Mouse (Mus musculus) left cerebral cortex, adult 18-20 months (tissue): Measurements from ENCODE around the gene Phb2. TPM values are rescaled to one million over a fixed set of nuclear protein-coding genes. Genes with fewer than 3 reads are reported as not detected.
"Not testable (repeated sequence)": the region's sequence is repeated elsewhere in the genome, so short reads cannot be mapped to it uniquely, and the experiment has no call there.

ENCODE experiments used
- DNase-seq, 2 experiments: peaks; one replicate each; pipeline ENCODE4 v3.0.0; 2021 to 2022; ENCODE audit warnings: low spot score in 2 of 2, mixed read lengths in 1 of 2
- long read RNA-seq, 2 experiments: library from polyadenylated mRNA; stranded (forward); transcript quantifications; one replicate each; pipeline ENCODE4 v2.0.0; 2021
- total RNA-seq, 2 experiments: library from RNA; stranded (reverse); gene quantifications; 2 replicates each; pipeline ENCODE4 v1.2.3; 2021

The Phb2 gene
- total RNA-seq = 100 to 1,000 TPM; 115 to 117 TPM
- long read RNA-seq, experiment 1, partial matches to known transcripts = 5 of 111 reads
- long read RNA-seq, experiment 1, other reads (novel, unspliced or antisense) = 106 of 111 reads
- long read RNA-seq, experiment 2, partial matches to known transcripts = 6 of 102 reads
- long read RNA-seq, experiment 2, other reads (novel, unspliced or antisense) = 95 of 102 reads

DNA sequence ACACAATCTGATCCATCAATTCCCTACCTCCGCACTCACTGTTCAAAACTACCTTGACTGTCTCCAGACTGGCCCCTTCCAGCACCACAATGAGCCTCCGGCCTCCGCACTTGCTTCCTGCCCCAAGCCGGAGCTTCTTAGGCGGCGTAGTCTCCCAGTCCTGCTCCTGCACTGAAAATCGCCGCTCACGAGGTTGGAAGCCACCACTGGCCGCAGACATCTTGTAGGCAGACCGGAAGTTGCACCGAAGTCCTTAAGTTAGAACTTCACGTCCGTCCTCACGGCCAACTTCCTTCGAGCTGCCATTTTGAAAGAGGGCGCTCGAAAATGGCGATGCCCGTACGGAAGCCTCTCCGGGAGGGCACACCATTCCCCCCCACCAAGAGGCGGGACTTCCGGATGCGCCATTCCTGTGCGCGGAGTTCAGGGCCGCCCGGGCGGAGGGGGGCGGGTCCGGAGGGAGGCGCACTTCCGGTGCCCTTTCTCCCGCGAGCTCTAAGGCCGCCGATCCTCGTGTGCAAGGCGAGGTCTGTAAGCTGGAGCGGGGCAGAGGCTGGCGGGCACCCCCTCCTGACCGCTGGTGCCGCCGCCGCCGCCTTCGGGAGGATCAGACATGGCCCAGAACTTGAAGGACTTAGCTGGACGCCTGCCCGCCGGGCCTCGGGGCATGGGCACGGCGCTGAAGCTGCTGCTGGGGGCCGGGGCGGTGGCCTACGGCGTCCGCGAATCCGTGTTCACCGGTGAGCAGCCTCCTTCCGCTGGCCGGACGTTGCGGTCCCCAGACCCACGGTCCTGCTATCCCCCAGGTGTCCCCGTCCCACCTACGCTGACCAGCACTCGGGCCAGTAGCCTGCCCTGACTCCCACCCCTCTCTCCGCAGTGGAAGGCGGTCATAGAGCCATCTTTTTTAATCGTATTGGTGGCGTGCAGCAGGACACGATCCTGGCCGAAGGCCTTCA, at the start of gene Phb2, which contains the start of gene Emg1:
Phb2 (plus strand) TSS at position 513 of the 959 bp plus-strand sequence.
Emg1 (minus strand) TSS at position 355 of the 959 bp plus-strand sequence.
- peak; percentile 98 to 99 for DNase-seq

DNA sequence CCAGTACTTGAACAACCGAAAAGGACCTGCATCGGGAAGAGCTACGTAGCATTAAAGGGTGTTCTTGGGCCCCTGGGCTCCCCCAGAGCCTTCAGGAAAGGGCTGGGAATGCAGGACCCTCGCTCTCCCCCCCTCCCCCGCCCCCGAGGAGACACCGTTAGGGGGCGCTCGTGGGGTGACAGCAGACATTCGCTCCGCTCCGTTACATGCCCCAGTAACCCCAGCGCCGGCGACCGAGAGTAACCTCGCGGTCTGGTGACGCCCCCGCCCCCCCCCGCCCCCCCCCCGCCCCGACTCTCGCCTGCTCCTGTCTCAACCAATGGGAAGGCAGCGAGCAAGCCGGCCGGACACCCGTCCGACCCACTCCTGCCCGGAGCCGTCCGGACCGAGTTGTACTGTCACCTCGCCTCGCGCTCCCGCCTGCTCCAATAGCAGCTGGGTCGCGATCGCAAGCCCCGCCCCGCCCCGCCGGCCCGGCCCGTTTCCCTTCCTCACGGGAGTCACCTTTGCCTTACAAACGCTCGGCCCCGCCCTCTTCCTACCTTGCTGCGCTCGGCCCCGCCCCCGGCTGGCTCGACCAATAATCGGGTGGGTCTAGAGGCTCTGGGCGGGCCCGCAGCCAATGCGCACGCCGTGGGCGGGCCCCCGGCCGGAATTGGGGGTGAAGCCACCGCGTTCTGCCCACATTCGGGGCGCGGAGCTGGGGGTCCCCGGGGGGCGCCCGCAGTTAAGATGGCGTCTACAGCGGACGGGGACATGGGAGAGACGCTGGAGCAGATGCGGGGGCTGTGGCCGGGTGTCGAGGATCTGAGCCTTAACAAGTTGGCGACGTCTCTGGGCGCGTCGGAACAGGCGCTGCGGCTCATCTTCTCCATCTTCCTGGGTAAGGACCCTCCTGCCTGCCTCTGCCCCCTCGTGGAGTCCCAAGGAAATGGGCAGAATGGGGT, 49.4 kb upstream of the Phb2 start, which contains the start of gene Lpcat3:
Lpcat3 (plus strand) TSS at position 551 of the 947 bp plus-strand sequence.
- DNase-seq = peak; percentile 95 to 97

DNA sequence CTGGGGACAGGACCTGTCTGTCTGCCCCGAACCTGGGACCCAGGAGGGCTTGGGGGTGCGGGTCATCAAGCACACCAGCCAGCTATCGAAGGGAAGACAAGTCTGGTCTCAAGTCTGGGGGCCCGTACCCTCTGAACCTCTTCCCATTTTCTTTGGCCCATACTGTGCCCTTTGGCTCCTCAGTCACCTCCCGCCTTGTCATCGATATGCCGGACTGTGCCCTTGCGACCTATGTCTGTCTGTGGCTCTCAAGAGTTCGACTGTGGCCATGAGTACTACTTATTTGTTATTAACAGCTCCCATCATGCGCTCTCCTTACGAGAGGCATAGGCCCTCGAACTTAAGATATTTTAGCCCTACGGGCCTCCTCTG, 48.7 kb upstream of the Phb2 start:
- no peak for DNase-seq

GRCm38 (mm10) chr6:124664256-124664655, 47.9 kb upstream of the Phb2 start:
- DNase-seq = no peak

DNA sequence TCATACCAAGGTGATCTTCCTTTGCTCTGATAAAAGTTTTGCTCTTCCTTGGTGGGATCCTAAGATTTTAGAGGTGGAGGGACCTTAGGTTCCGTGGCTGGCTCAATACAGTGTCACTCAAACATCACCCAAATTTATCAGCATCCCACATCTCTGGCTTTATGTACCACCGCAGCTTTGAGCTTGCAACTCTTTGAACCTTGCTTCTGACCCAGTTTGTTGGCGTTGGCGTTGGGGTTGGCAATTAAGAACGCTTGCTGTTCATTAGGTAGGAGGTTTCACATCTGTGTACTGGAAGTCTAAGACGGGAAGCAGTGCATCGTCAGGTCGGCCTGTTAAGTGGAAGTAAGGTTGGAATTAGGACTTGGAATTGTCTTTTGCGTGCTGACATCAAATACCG, 47.1 kb upstream of the Phb2 start:
- DNase-seq = no peak

- no peak for DNase-seq
Measured at GRCm38 (mm10) chr6:124669234-124669859, 42.8 kb upstream of the Phb2 start.

DNA sequence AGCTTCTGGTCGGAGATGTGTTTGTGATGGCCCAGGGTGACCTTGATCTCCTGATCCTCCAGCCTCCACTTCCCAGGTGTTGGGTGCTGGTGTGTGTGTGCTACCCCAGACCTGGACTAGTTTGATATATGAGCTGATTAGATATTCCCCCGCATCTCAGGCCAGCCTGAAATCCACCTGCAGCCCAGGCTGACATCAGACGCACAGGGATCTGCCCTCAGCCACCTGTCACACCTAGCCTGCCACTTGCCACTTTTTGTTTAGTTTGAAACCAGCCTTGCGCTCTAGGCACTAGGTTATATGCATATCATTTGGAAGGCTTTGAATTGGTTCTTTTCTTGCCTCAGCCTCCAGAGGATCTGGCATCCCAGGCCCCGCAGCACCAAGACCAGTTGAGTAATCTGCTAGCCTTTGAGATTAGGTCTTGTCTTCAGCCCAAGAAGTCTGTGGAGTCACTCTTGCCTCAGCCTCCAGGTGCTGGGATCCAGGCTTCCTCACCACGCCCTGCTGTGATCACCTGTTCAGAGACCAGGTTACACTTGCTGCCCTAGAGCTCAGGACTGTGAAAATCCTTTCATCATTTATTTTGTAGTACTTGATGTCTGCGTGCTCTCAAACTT, 41.7 kb upstream of the Phb2 start:
- DNase-seq = no peak

DNA sequence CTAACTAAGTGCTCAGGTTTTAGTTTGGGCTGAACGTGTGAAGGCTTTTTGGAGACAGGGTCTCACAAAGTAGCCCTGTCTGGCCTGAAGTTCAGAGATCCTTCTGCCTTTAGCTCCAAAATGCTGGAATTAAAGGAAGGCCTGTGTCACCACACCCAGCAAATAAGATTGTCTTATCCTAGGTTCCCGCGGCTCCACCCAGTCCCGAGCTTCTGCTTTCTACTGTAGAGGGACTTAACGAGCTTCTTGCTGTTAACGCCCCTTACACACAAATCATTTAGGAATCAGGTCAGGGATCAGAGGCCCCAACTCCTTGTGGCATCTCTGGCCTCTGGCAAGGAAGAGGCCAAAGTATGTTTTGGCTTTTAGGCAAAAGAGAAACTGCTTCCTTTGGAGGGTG, 40.0 kb upstream of the Phb2 start:
- DNase-seq = no peak

DNA sequence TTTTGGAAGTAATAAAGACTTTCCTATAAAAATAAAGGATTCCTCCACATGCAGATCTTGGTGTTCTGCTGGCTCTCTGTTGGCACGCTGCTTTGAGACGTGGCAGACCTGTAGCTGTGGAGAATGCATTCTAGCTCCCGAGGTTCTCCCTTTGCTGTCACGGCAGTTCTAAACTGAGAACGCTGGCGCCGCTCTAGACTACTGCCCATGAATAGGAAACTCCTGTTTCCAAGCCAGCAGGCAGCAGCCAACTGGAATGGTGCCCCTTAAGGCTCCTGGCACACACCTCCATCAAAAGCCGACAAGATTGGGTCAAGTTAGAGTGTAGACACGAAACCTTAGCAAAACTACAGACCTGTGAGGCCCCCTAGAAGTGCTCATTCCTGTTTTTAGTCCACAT, 38.5 kb upstream of the Phb2 start:
- peak; percentile 50 to 62 for DNase-seq

GRCm38 (mm10) chr6:124674591-124674990, 37.5 kb upstream of the Phb2 start:
- DNase-seq = no peak

- no peak for DNase-seq
Measured at GRCm38 (mm10) chr6:124676171-124676570, 36.0 kb upstream of the Phb2 start.

DNA sequence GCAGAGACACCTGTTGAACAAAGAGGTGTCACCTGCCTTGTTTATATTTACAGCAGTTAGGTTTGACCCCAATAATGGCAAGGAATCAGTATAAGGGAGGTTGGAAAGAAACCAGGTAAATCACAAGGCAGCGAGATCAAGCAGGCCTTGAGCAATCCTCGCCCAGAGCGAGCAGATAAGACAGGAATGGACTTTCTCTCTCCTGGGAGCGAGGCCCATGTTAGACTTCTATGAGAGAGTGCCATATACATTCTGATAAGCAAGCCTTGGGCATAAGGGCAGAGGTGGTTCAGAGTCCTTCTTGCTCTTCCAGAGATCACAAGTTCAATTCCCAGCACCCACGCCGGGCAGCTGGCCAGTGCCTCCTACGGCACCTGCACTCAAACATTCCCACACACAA, 33.4 kb upstream of the Phb2 start:
- DNase-seq = no peak

GRCm38 (mm10) chr6:124679486-124679885, 32.6 kb upstream of the Phb2 start:
- DNase-seq = peak; percentile 37 to 64

DNA sequence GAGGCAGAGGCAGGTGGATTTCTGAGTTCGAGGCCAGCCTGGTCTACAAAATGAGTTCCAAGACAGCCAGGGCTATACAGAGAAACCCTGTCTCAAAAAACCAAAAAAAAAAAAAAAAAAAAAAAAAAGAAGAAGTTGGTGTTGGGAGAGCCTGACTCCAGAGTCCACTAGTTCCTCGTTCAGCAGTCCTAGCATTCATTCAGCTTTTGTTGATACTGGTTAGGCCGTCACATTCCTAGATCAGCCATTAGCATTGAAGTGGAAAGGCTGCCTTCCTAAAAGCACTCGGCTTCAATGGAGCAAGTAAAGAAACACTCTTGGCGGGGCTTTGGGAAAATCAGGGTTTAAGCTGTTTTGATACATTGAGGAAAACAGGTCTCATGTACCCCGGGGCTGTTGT, 29.8 kb upstream of the Phb2 start:
- DNase-seq = not testable (repeated sequence)

GRCm38 (mm10) chr6:124683591-124684417, 28.3 kb upstream of the Phb2 start:
- DNase-seq = peak; percentile 42 to 48

DNA sequence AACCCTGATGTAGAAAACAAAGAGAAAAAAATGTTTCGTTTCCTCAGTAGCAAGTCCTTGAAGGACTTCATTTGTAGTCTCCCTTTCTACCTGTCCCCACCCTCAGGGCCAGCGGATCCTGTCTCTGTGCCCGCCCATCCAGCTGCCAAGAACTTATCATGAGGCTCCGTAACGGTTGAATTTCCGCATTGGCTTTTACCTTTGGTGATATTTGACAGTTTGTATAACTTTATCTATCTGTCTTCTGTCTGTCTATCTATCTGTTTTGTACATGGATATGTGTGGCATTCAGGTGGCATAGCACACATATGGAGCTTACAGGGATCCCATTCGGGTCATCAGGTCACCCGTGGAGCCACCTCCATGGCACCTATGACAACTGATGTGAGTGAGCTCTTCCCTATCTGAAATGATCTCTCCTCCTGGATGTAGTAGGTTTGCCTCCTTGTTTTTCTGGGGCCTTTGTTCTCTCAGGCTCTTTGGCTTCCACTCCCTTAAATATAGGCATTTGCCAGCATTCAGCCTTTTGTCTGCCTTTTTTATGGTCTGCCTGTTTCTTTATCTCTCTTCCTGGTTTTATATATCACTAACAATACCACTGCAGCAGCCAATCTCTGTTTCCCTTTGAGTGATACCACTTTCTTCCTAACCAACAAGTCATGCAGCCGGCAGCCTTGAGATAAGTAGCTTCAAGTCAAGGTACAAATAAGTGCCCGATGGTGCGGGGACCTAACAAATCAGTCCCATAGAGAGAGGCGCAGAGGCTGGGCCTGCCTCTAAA, 26.3 kb upstream of the Phb2 start:
- DNase-seq = no peak

DNA sequence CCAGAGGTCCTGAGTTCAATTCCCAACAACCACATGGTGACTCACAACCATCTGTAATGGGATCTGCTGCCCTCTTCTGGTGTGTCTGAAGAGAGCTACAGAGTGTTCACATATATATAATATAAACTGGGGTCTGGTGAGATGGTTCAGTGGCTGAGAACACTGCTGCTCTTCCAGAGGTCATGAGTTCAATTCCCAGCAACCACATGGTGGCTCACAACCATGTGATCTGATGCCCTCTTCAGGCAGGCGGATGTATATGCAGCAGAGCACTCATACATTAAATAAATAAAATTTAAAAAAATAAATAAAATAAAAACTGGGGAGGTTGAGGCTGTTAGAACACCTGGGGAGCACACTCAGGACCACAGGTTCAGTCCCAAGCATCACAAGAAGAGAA, 25.5 kb upstream of the Phb2 start:
- not testable (repeated sequence) for DNase-seq

DNA sequence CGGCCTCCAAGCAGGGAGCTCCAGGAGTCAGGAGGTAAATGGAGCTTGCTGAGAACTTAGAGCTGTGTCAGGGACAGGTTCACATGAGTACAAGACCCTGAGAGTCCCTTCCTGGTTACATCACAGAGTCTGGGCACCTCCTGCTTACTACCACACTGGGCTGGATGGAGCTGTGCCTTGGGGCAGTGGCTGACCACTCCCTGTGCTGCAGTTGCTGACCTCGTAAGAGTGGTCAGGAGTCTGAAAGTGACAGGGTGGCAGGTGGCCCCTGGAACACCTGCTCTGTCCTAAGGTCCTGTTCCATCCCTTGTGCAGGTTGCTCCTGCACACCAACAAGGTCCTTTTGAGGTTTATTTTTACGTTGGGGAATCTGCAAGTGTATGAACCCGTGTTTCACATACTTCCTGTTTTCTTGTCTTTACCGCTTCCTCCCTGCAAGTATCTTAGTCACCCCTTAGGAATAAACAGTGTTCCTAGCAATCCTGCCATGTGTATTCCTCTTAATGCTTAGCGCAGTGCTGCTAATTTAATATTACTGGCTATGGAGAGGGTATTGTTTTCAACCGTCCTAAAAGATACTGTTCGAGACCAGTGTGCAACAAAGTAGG, 23.9 kb upstream of the Phb2 start:
- no peak for DNase-seq
